Mouse (Mus musculus) layer of hippocampus, adult 8-10 months (tissue): ENCODE results near the gene Retreg1. TPM values are rescaled to one million over a fixed set of nuclear protein-coding genes. Genes with fewer than 3 reads are reported as not detected.
A peak's percentile ranks its signal among the peaks of the same experiment; 100 is the strongest.
"Not testable (repeated sequence)": the region's sequence is repeated elsewhere in the genome, so short reads cannot be mapped to it uniquely, and the experiment has no call there.

Experiments used
- DNase-seq, 2 experiments: peaks; one replicate each; pipeline ENCODE4 v3.0.0; 2022; ENCODE audit warnings: low spot score in 2 of 2
- total RNA-seq, 4 experiments: library from RNA; stranded (reverse); gene quantifications; 2 replicates each; pipeline ENCODE4 v1.2.4; 2022

Gene Retreg1
- total RNA-seq, 4 experiments from 2014 or later = 33.9 to 36.7 (median 35.5) TPM

GRCm38 (mm10) chr15:25943386-25944137 is 100.6 kb downstream of the Retreg1 start:
- no peak for DNase-seq

GRCm38 (mm10) chr15:25945224-25945623 is 102.2 kb downstream of the Retreg1 start:
- DNase-seq = no peak

GRCm38 (mm10) chr15:25946482-25946881 is 103.5 kb downstream of the Retreg1 start:
- DNase-seq = no peak

GRCm38 (mm10) chr15:25947383-25947782 is 104.4 kb downstream of the Retreg1 start:
- no peak for DNase-seq

GRCm38 (mm10) chr15:25948257-25949223 is 105.6 kb downstream of the Retreg1 start:
- no peak for DNase-seq

- DNase-seq = no peak
These were observed 106.7 kb downstream of the Retreg1 start for GRCm38 (mm10) chr15:25949696-25950095.

- DNase-seq = no peak
These were observed 107.6 kb downstream of the Retreg1 start for GRCm38 (mm10) chr15:25950584-25950983.

GRCm38 (mm10) chr15:25951037-25951436 is 108.1 kb downstream of the Retreg1 start:
- no peak for DNase-seq

GRCm38 (mm10) chr15:25956001-25956400 is 113.0 kb downstream of the Retreg1 start:
- no peak for DNase-seq

GRCm38 (mm10) chr15:25956422-25957117 is 113.6 kb downstream of the Retreg1 start:
- no peak for DNase-seq

- DNase-seq = no peak
These were observed 114.7 kb downstream of the Retreg1 start for GRCm38 (mm10) chr15:25957651-25958050.

GRCm38 (mm10) chr15:25959375-25959774 is 116.4 kb downstream of the Retreg1 start:
- no peak for DNase-seq

GRCm38 (mm10) chr15:25960231-25960630 is 117.3 kb downstream of the Retreg1 start:
- no peak for DNase-seq

GRCm38 (mm10) chr15:25966220-25966774 is 123.3 kb downstream of the Retreg1 start:
- no peak for DNase-seq

- no peak for DNase-seq
These were observed 128.6 kb downstream of the Retreg1 start for GRCm38 (mm10) chr15:25971596-25971995.

- DNase-seq = no peak
These were observed 129.8 kb downstream of the Retreg1 start for GRCm38 (mm10) chr15:25972758-25973157.

GRCm38 (mm10) chr15:25974352-25974751 is 131.4 kb downstream of the Retreg1 start:
- no peak for DNase-seq

GRCm38 (mm10) chr15:25975810-25976209 is 132.8 kb downstream of the Retreg1 start:
- no peak for DNase-seq

GRCm38 (mm10) chr15:25983614-25984013 is 140.6 kb downstream of the Retreg1 start:
- not testable (repeated sequence) for DNase-seq

- peak; percentile 96 to 97 for DNase-seq
These were observed 141.2 kb downstream of the Retreg1 start, which contains the start of gene Zfp622 for GRCm38 (mm10) chr15:25984067-25984733. TSS of gene Zfp622 (plus strand) at chr15:25984366.
